Mouse (Mus musculus) liver, embryonic 12.5 days (tissue): ENCODE results near the gene Plpp2. TPM values are rescaled to one million over a fixed set of nuclear protein-coding genes. Genes with fewer than 3 reads are reported as not detected.

Experiments used
- ATAC-seq: fragments of 200-750 bp; cut with Nextera tagmentation; 2 replicates; pipeline ENCODE4 v1.8.0; 2017; ENCODE audit warnings: moderate number of reproducible peaks, mild to moderate bottlenecking, moderate library complexity
- H3K27ac ChIP-seq: fragments of 300-500 bp; sonication (generic); 2 replicates; pipeline ENCODE4 v1.5.1; 2016; ENCODE audit warnings: mild to moderate bottlenecking
- H3K27me3 ChIP-seq: fragments of 300-500 bp; sonication (generic); replicated peaks from 2 replicates; pipeline ENCODE4 v1.6.1; 2016; ENCODE audit warnings: mild to moderate bottlenecking, moderate library complexity
- H3K36me3 ChIP-seq: fragments of 300-500 bp; sonication (generic); 2 replicates; pipeline ENCODE4 v1.6.1; 2016; ENCODE audit warnings: mild to moderate bottlenecking, moderate library complexity
- H3K4me1 ChIP-seq: fragments of 300-500 bp; sonication (generic); 2 replicates; pipeline ENCODE4 v1.6.1; 2016
- H3K4me2 ChIP-seq: fragments of 300-500 bp; sonication (generic); 2 replicates; pipeline ENCODE4 v1.6.1; 2016; ENCODE audit warnings: mild to moderate bottlenecking, moderate library complexity
- H3K4me3 ChIP-seq: fragments of 300-500 bp; sonication (generic); 2 replicates; pipeline ENCODE4 v1.5.1; 2016; ENCODE audit warnings: mild to moderate bottlenecking, moderate library complexity
- H3K9ac ChIP-seq: fragments of 300-500 bp; sonication (generic); 2 replicates; pipeline ENCODE4 v1.6.1; 2016; ENCODE audit warnings: mild to moderate bottlenecking, moderate library complexity
- H3K9me3 ChIP-seq: fragments of 300-500 bp; sonication (generic); replicated peaks from 2 replicates; pipeline ENCODE4 v1.6.1; 2016; ENCODE audit warnings: mild to moderate bottlenecking, moderate library complexity
- WGBS: fragments of 180-500 bp; shearing (Covaris S2); methylation state at CpG from one replicate; pipeline ENCODE4 v1.1.7; 2016; ENCODE audit not compliant: insufficient replicate concordance; 5-methylcytosine and 5-hydroxymethylcytosine counted together
- microRNA-seq: library from miRNA; unstranded; fragments of <30 nt; microRNA quantifications from one replicate; pipeline ENCODE4, GENCODE M21; 2017
- polyA plus RNA-seq: library from polyadenylated mRNA; unstranded; fragments of >200 nt; fragmentation: Nextera tagmentation; extraction: Ambion mirVana; gene quantifications from 2 replicates; pipeline ENCODE4 v1.2.1, GENCODE M21; 2016

Gene Plpp2
- polyA plus RNA-seq, 1 experiment from 2014 or later: 19.9 TPM

GRCm38 (mm10) chr10:79524433-79524832 is 9.2 kb downstream of the Plpp2 start:
- Histone ChIP-seq H3K4me2 (no peak overlapping the region), H3K27ac (no peak overlapping the region), H3K9me3 (no peaks in the 10 kb centered on the region), H3K9ac (no peak overlapping the region), H3K36me3 (peaks cover 39% of the 10 kb centered on the region), H3K4me1 (no peaks in the 10 kb centered on the region), H3K4me3 (no peak overlapping the region), H3K27me3 (no peaks in the 10 kb centered on the region)
- no peak for ATAC-seq
- 69% methylated on average over 1 of the region's 1 CpGs for WGBS

GRCm38 (mm10) chr10:79506709-79507108 is 26.9 kb downstream of the Plpp2 start:
- Histone ChIP-seq H3K27ac (no peak overlapping the region), H3K9me3 (no peaks in the 10 kb centered on the region), H3K4me2 (no peak overlapping the region), H3K27me3 (no peaks in the 10 kb centered on the region), H3K9ac (no peak overlapping the region), H3K4me1 (no peaks in the 10 kb centered on the region), H3K36me3 (no peaks in the 10 kb centered on the region), H3K4me3 (no peak overlapping the region)
- ATAC-seq: no peak
- WGBS: 43% methylated on average over 2 of the region's 2 CpGs

GRCm38 (mm10) chr10:79502830-79503644 is 30.6 kb downstream of the Plpp2 start:
- Histone ChIP-seq H3K9ac (no peak overlapping the region), H3K9me3 (no peaks in the 10 kb centered on the region), H3K4me1 (no peaks in the 10 kb centered on the region), H3K27ac (no peak overlapping the region), H3K27me3 (no peaks in the 10 kb centered on the region), H3K36me3 (no peaks in the 10 kb centered on the region), H3K4me3 (no peak overlapping the region), H3K4me2 (no peak overlapping the region)
- no peak for ATAC-seq
- 63% methylated on average over 6 of the region's 6 CpGs for WGBS

- no peak overlapping the region for H3K27ac ChIP-seq
- no peak for ATAC-seq
- H3K4me2 ChIP-seq: no peak overlapping the region
- WGBS: 38% methylated on average over 2 of the region's 2 CpGs
- no peaks in the 10 kb centered on the region for H3K4me1 ChIP-seq
- H3K4me3 ChIP-seq: no peak overlapping the region
- no peaks in the 10 kb centered on the region for H3K36me3 ChIP-seq
- H3K9me3 ChIP-seq: no peaks in the 10 kb centered on the region
- no peak overlapping the region for H3K9ac ChIP-seq
- no peaks in the 10 kb centered on the region for H3K27me3 ChIP-seq
These were observed 36.8 kb downstream of the Plpp2 start for GRCm38 (mm10) chr10:79496701-79497288.

GRCm38 (mm10) chr10:79495886-79496285 is 37.7 kb downstream of the Plpp2 start:
- Histone ChIP-seq H3K27me3 (no peaks in the 10 kb centered on the region), H3K4me1 (no peaks in the 10 kb centered on the region), H3K27ac (no peak overlapping the region), H3K36me3 (no peaks in the 10 kb centered on the region), H3K4me2 (no peak overlapping the region), H3K9ac (no peak overlapping the region), H3K9me3 (no peaks in the 10 kb centered on the region), H3K4me3 (no peak overlapping the region)
- ATAC-seq: no peak
- WGBS: 47% methylated on average over 3 of the region's 3 CpGs

Small RNA genes lying within 50 kb of the gene (microRNA-seq; reads per million reads assigned to microRNA genes)
- gene Mir6909: 1.1 reads per million

Other genes starting within 250 kb of the Plpp2 start
- gene Vmn2r82, start 177.3 kb downstream of the Plpp2 start, polyA plus RNA-seq: not detected in 2 replicates
- gene Vmn2r83, start 65.1 kb downstream of the Plpp2 start, polyA plus RNA-seq: not detected in 2 replicates
- gene Mier2, start 21.4 kb upstream of the Plpp2 start, polyA plus RNA-seq: 20.1 and 20.5 TPM in 2 replicates
- not detected in 2 replicates for gene Theg, start 53.5 kb upstream of the Plpp2 start, polyA plus RNA-seq
- gene C2cd4c, start 80.2 kb upstream of the Plpp2 start, polyA plus RNA-seq: not detected in 2 replicates
- gene Shc2, start 104.1 kb upstream of the Plpp2 start, polyA plus RNA-seq: 1.2 TPM in 2 replicates
- not detected in 2 replicates for gene Odf3l2, start 111.9 kb upstream of the Plpp2 start, polyA plus RNA-seq
- 0.32 and 0.54 TPM in 2 replicates for gene Madcam1, start 130.8 kb upstream of the Plpp2 start, polyA plus RNA-seq
- 30.4 and 34.2 TPM in 2 replicates for gene Tpgs1, start 135.6 kb upstream of the Plpp2 start, polyA plus RNA-seq
- gene Cdc34, start 148.4 kb upstream of the Plpp2 start, polyA plus RNA-seq: 188 and 196 TPM in 2 replicates
- gene Gzmm, start 155.2 kb upstream of the Plpp2 start, polyA plus RNA-seq: 0.26 and 0.41 TPM in 2 replicates
- 1,008 and 1,045 TPM in 2 replicates for gene Bsg, start 170.7 kb upstream of the Plpp2 start, polyA plus RNA-seq
- gene Hcn2, start 182.8 kb upstream of the Plpp2 start, polyA plus RNA-seq: 0.11 TPM in 1 of 2 replicates, not detected in the other
- gene Polrmt, start 212.8 kb upstream of the Plpp2 start, polyA plus RNA-seq: 28.3 and 30.1 TPM in 2 replicates
- gene Fgf22, start 221.3 kb upstream of the Plpp2 start, polyA plus RNA-seq: 0.11 and 0.13 TPM in 2 replicates
- gene Rnf126, start 233.2 kb upstream of the Plpp2 start, polyA plus RNA-seq: 79.6 and 80.4 TPM in 2 replicates
- 0.80 and 0.98 TPM in 2 replicates for gene Fstl3, start 243.5 kb upstream of the Plpp2 start, polyA plus RNA-seq